Mouse (Mus musculus): ENCODE data around the gene Pkd1. TPM values are rescaled to one million over a fixed set of nuclear protein-coding genes. Genes with fewer than 3 reads are reported as not detected.

The Pkd1 gene
- polyA plus RNA-seq, 1 experiment from 2014 or later = 12.9 TPM

DNA sequence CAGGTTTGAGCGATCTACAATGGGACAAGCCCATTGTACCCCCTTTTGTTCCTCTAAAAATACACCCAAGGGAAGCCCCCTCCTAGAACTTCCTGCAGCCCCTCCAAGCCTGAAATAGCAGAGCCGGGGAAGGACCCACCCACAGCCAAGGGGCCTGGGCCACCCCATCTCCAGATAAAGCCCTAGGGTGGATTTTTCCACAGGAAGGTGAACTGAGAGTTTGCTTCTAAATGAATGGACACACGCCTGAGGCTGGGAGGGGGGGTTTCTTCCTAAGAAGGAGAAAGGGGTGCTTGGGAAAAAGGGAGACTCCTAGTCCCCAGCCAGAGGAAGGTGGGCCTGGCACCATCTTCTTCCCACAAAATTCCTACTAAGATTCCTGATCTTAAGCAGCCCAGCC lies 96.3 kb downstream of the Pkd1 start:
- Histone ChIP-seq H3K4me3 (ENCODE audit: low read depth, low read length) (no peak overlapping the region), H3K9ac (ENCODE audit: low read length) (no peak overlapping the region), H3K36me3 (ENCODE audit: control insufficient read depth, insufficient read depth, low read length) (no peaks in the 10 kb centered on the region), H3K4me2 (ENCODE audit: low read length) (no peak overlapping the region), H3K9me3 (replicated peaks; ENCODE audit: control insufficient read depth, low read length) (no peaks in the 10 kb centered on the region), H3K4me1 (ENCODE audit: control insufficient read depth, insufficient read depth, low read length) (peaks cover 3% of the 10 kb centered on the region), H3K27me3 (replicated peaks; ENCODE audit: control insufficient read depth, insufficient read depth, low read length) (peaks cover 7% of the 10 kb centered on the region), H3K27ac (ENCODE audit: low read depth, low read length) (no peak overlapping the region)
- 81% methylated on average over 3 of the region's 3 CpGs for WGBS
- DNase-seq (ENCODE audit: low spot score) = no peak
- ATAC-seq = no peak

Small RNA genes within 50 kb of the gene (microRNA-seq; reads per million reads assigned to microRNA genes)
- not detected for gene Gm24589

Other genes starting within 250 kb of the Pkd1 start
- gene Abca17, start 198.8 kb upstream of the Pkd1 start, polyA plus RNA-seq (2014; fragmentation: Nextera tagmentation; extraction: Ambion mirVana) = 0.13 and 0.31 TPM in 2 replicates
- 14.5 and 21.3 TPM in 2 replicates for gene Abca3, start 197.9 kb upstream of the Pkd1 start, polyA plus RNA-seq (2014; fragmentation: Nextera tagmentation; extraction: Ambion mirVana)
- 304 and 325 TPM in 2 replicates for gene Rnps1, start 135.3 kb upstream of the Pkd1 start, polyA plus RNA-seq (2014; fragmentation: Nextera tagmentation; extraction: Ambion mirVana)
- 31.5 and 31.8 TPM in 2 replicates for gene Eci1, start 123.2 kb upstream of the Pkd1 start, polyA plus RNA-seq (2014; fragmentation: Nextera tagmentation; extraction: Ambion mirVana)
- 2.3 and 3.5 TPM in 2 replicates for gene Dnase1l2, start 106.7 kb upstream of the Pkd1 start, polyA plus RNA-seq (2014; fragmentation: Nextera tagmentation; extraction: Ambion mirVana)
- 8.3 and 16.9 TPM in 2 replicates for gene E4f1, start 79.5 kb upstream of the Pkd1 start, polyA plus RNA-seq (2014; fragmentation: Nextera tagmentation; extraction: Ambion mirVana)
- 54.7 and 56.5 TPM in 2 replicates for gene Pgp, start 79.4 kb upstream of the Pkd1 start, polyA plus RNA-seq (2014; fragmentation: Nextera tagmentation; extraction: Ambion mirVana)
- gene Bricd5, start 76.0 kb upstream of the Pkd1 start, polyA plus RNA-seq (2014; fragmentation: Nextera tagmentation; extraction: Ambion mirVana) = 0.38 and 1.3 TPM in 2 replicates
- 31.8 and 37.2 TPM in 2 replicates for gene Mlst8, start 70.8 kb upstream of the Pkd1 start, polyA plus RNA-seq (2014; fragmentation: Nextera tagmentation; extraction: Ambion mirVana)
- gene Caskin1, start 61.2 kb upstream of the Pkd1 start, polyA plus RNA-seq (2014; fragmentation: Nextera tagmentation; extraction: Ambion mirVana) = 9.1 and 14.6 TPM in 2 replicates
- gene Traf7, start 21.9 kb upstream of the Pkd1 start, polyA plus RNA-seq (2014; fragmentation: Nextera tagmentation; extraction: Ambion mirVana) = 80.1 and 96.6 TPM in 2 replicates
- 4.0 TPM in 2 replicates for gene Rab26, start 15.6 kb upstream of the Pkd1 start, polyA plus RNA-seq (2014; fragmentation: Nextera tagmentation; extraction: Ambion mirVana)
- gene Tsc2, start 82.8 kb downstream of the Pkd1 start, polyA plus RNA-seq (2014; fragmentation: Nextera tagmentation; extraction: Ambion mirVana) = 59.8 and 66.4 TPM in 2 replicates
- gene Nthl1, start 82.8 kb downstream of the Pkd1 start, polyA plus RNA-seq (2014; fragmentation: Nextera tagmentation; extraction: Ambion mirVana) = 10.0 and 12.3 TPM in 2 replicates
- 22.4 and 31.3 TPM in 2 replicates for gene Slc9a3r2, start 100.5 kb downstream of the Pkd1 start, polyA plus RNA-seq (2014; fragmentation: Nextera tagmentation; extraction: Ambion mirVana)
- not detected in 2 replicates for gene Npw, start 108.6 kb downstream of the Pkd1 start, polyA plus RNA-seq (2014; fragmentation: Nextera tagmentation; extraction: Ambion mirVana)
- 14.9 and 19.7 TPM in 2 replicates for gene Zfp598, start 119.9 kb downstream of the Pkd1 start, polyA plus RNA-seq (2014; fragmentation: Nextera tagmentation; extraction: Ambion mirVana)
- 105 and 136 TPM in 2 replicates for gene Syngr3, start 140.1 kb downstream of the Pkd1 start, polyA plus RNA-seq (2014; fragmentation: Nextera tagmentation; extraction: Ambion mirVana)
- gene Gfer, start 146.3 kb downstream of the Pkd1 start, polyA plus RNA-seq (2014; fragmentation: Nextera tagmentation; extraction: Ambion mirVana) = 36.5 and 37.7 TPM in 2 replicates
- 2.2 and 2.4 TPM in 2 replicates for gene Noxo1, start 146.4 kb downstream of the Pkd1 start, polyA plus RNA-seq (2014; fragmentation: Nextera tagmentation; extraction: Ambion mirVana)
- gene Tbl3, start 157.8 kb downstream of the Pkd1 start, polyA plus RNA-seq (2014; fragmentation: Nextera tagmentation; extraction: Ambion mirVana) = 85.3 and 86.1 TPM in 2 replicates
- gene Rnf151, start 168.2 kb downstream of the Pkd1 start, polyA plus RNA-seq (2014; fragmentation: Nextera tagmentation; extraction: Ambion mirVana) = not detected in 2 replicates
- 888 and 1,063 TPM in 2 replicates for gene Rps2, start 168.3 kb downstream of the Pkd1 start, polyA plus RNA-seq (2014; fragmentation: Nextera tagmentation; extraction: Ambion mirVana)
- gene Ndufb10, start 174.6 kb downstream of the Pkd1 start, polyA plus RNA-seq (2014; fragmentation: Nextera tagmentation; extraction: Ambion mirVana) = 301 and 312 TPM in 2 replicates
- gene Rpl3l, start 178.0 kb downstream of the Pkd1 start, polyA plus RNA-seq (2014; fragmentation: Nextera tagmentation; extraction: Ambion mirVana) = not detected in 2 replicates
- gene Msrb1, start 186.8 kb downstream of the Pkd1 start, polyA plus RNA-seq (2014; fragmentation: Nextera tagmentation; extraction: Ambion mirVana) = 25.3 TPM in 2 replicates
- 0.20 TPM in 1 of 2 replicates, not detected in the other for gene Hs3st6, start 203.2 kb downstream of the Pkd1 start, polyA plus RNA-seq (2014; fragmentation: Nextera tagmentation; extraction: Ambion mirVana)